Comparison of ENCODE assay signal across 8 mouse cellular contexts in genomic region chr13:83744110-83744752, GRCm38 (mm10).
DNase-seq lines count a peak whose midpoint lies in the region; ATAC-seq and TF ChIP-seq lines count a peak whose summit lies in the region.

No protein-coding gene starts in this region.

- 61% methylated on average over 8 of the region's 8 CpGs for WGBS in heart, embryonic 13.5 days
- 40% methylated on average over 8 of the region's 8 CpGs for WGBS in embryonic facial prominence, embryonic 15.5 days
- WGBS in limb, embryonic 15.5 days: 64% methylated on average over 8 of the region's 8 CpGs

- no peak for DNase-seq in heart, adult 9 months (ENCODE audit: low spot score in 2 of 2)
- DNase-seq in spleen, adult 12 weeks (ENCODE audit: low spot score): no peak
- no peak for DNase-seq in adrenal gland, adult 2 months

- no peaks in the 10 kb centered on the region for H3K36me3 ChIP-seq in heart, embryonic 13.5 days
- H3K36me3 ChIP-seq in E14TG2a.4 (ENCODE audit: insufficient read depth, low read length): no peaks in the 10 kb centered on the region
- H3K36me3 ChIP-seq in embryonic facial prominence, embryonic 15.5 days: no peaks in the 10 kb centered on the region
- H3K36me3 ChIP-seq in limb, embryonic 15.5 days: no peaks in the 10 kb centered on the region

- H3K4me2 ChIP-seq in heart, embryonic 13.5 days: peak overlapping the region; percentile 86
- H3K4me2 ChIP-seq in embryonic facial prominence, embryonic 15.5 days (replicated peaks): peak overlapping the region; percentile 82
- H3K4me2 ChIP-seq in limb, embryonic 15.5 days: peak overlapping the region; percentile 87

- H3K4me1 ChIP-seq in heart, embryonic 13.5 days: peaks cover 10% of the 10 kb centered on the region
- H3K4me1 ChIP-seq in E14TG2a.4 (replicated peaks; ENCODE audit: low read depth, low read length): peaks cover 27% of the 10 kb centered on the region
- H3K4me1 ChIP-seq in embryonic facial prominence, embryonic 15.5 days: peaks cover 4% of the 10 kb centered on the region; the same call in 1 of the 2 replicates
- H3K4me1 ChIP-seq in limb, embryonic 15.5 days: peaks cover 9% of the 10 kb centered on the region

- H3K27ac ChIP-seq in heart, embryonic 13.5 days (replicated peaks): no peak overlapping the region
- no peak overlapping the region for H3K27ac ChIP-seq in embryonic facial prominence, embryonic 15.5 days (replicated peaks)
- H3K27ac ChIP-seq in limb, embryonic 15.5 days: no peak overlapping the region

- peaks cover 59% of the 10 kb centered on the region for H3K27me3 ChIP-seq in heart, embryonic 13.5 days (replicated peaks)
- H3K27me3 ChIP-seq in E14TG2a.4 (ENCODE audit: insufficient read depth, low read length): peaks cover 38% of the 10 kb centered on the region
- H3K27me3 ChIP-seq in embryonic facial prominence, embryonic 15.5 days: peaks cover 45% of the 10 kb centered on the region
- H3K27me3 ChIP-seq in limb, embryonic 15.5 days: peaks cover 32% of the 10 kb centered on the region

- peak overlapping the region; percentile 71 for H3K9ac ChIP-seq in heart, embryonic 13.5 days
- H3K9ac ChIP-seq in embryonic facial prominence, embryonic 15.5 days: no peak overlapping the region
- H3K9ac ChIP-seq in limb, embryonic 15.5 days: no peak overlapping the region

- no peaks in the 10 kb centered on the region for H3K9me3 ChIP-seq in heart, embryonic 13.5 days
- H3K9me3 ChIP-seq in E14TG2a.4 (ENCODE audit: low read length): no peaks in the 10 kb centered on the region
- H3K9me3 ChIP-seq in embryonic facial prominence, embryonic 15.5 days (replicated peaks): no peaks in the 10 kb centered on the region
- H3K9me3 ChIP-seq in limb, embryonic 15.5 days: no peaks in the 10 kb centered on the region

- no peak for TF ChIP-seq CTCF in E14TG2a.4 (conservative IDR thresholded peaks at IDR 0.05; ENCODE audit: low read length)

- ATAC-seq in heart, embryonic 13.5 days (ENCODE audit: extremely low read depth, insufficient number of reproducible peaks, low FRiP score, low TSS enrichment): no peak
- ATAC-seq in embryonic facial prominence, embryonic 15.5 days (ENCODE audit: insufficient number of reproducible peaks, low FRiP score, low TSS enrichment, low read depth): no peak
- no peak for ATAC-seq in limb, embryonic 15.5 days (ENCODE audit: insufficient number of reproducible peaks, low FRiP score, low TSS enrichment, low read depth)
- no peak for ATAC-seq in granulocyte monocyte progenitor cell, adult 5-6 weeks (replicated peaks; ENCODE audit: poor library complexity, severe bottlenecking)

- peak overlapping the region; percentile 58 for H3K4me3 ChIP-seq in heart, embryonic 13.5 days
- peak overlapping the region; percentile 75 for H3K4me3 ChIP-seq in E14TG2a.4 (replicated peaks; ENCODE audit: low read length)
- peak overlapping the region; percentile 51; the same call in 1 of the 2 replicates for H3K4me3 ChIP-seq in embryonic facial prominence, embryonic 15.5 days (replicated peaks)
- peak overlapping the region; percentile 48 for H3K4me3 ChIP-seq in limb, embryonic 15.5 days
